Mouse (Mus musculus): Measurements from ENCODE around the gene Dynll2.

DNA sequence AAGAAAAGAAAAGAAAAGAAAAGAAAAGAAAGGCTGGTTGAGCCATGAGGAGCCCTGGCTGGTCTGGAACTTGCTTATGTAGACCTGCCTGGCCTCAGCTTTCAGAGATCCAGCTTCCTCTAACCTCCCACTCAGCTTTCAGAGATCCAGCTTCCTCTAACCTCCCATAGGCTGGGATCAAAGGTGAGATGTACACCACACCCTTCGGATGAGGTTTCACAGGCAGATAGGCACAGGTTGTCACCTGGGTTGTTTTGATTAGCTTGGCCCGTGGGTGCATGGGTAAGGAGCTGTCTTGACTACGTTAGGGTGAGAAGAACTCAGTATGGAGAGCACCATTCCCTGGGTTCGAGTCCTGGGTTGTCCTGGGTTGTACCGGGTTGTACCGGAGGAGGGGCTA is 14.5 kb downstream of the Dynll2 start:
- TF ChIP-seq POLR2A (IDR thresholded peaks at IDR 0.05; ENCODE audit: borderline replicate concordance, extremely low read depth, low read depth, low read length) = no peak
- TF ChIP-seq CTCF (IDR thresholded peaks at IDR 0.05; ENCODE audit: insufficient read depth, low read length) = no peak

All from lung, adult 2 months (tissue).